Mouse (Mus musculus) urinary bladder, postnatal 14 days (tissue): ENCODE data around the gene Fbxl4.

Source experiments
- DNase-seq: peaks from one replicate; pipeline ENCODE4 v3.0.0; 2021; ENCODE audit warnings: low spot score

Fbxl4 gene

DNA sequence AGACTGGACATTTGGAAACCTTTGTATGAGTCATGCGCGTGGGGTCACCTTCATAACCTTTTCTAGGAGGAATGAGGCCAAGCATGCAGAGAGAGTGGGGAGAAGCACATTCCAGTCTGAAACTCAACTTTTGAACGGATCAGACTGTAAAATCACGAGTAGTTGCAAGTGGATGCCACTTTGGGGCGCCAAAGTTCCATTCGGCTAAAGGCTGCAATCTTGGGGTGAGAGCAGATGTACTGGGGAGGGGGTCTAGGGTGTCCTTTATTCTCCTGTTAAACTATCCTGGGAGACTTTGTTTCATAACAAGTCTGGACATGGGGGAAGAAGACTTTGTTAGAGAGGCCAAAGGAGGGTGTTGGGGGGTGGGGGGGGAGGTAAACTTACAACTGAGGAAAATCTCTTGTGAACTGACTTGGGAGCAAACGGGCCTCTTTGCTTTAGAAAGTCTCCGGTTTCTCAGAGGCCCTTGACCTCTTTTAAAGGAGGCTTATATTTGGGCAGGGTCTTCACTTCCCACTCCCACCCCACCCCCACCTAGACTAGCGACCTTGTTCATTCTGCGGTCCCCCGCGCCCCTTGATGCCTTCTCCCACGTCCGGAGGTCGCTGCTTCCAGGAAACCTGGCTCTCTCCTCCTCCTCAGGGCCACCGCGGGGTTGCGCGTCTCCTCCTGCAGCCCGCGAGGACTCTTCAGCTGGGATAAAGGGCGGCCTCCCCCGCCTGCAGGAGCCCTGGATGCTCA, 119.8 kb downstream of the Fbxl4 start:
- no peak for DNase-seq

DNA sequence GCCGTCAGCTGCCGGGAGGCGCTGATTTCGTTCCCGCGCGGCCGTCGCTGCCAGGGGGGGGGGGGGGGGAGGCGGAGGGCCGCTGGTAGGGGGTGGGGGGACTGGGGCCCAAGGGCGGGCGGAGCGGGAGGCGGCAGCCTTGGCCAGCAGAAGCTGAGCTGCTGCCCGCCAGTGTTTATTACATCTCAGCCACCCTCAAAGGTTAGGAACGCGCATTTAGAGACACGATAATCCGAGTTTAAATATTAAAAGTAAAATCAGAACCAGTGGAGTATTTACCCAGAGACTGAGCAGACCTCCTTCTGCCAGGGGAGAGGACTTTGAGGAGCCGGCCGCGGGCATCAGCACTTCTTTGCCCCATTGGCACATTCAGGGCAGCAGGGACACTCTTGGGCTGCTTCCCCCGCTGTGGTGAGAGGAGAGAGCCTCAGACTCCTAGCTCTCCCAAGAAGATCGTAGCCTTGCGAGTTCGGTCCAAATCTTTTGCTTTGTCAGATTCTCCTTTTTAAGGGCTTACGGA, 120.4 kb downstream of the Fbxl4 start:
- DNase-seq: no peak

DNA sequence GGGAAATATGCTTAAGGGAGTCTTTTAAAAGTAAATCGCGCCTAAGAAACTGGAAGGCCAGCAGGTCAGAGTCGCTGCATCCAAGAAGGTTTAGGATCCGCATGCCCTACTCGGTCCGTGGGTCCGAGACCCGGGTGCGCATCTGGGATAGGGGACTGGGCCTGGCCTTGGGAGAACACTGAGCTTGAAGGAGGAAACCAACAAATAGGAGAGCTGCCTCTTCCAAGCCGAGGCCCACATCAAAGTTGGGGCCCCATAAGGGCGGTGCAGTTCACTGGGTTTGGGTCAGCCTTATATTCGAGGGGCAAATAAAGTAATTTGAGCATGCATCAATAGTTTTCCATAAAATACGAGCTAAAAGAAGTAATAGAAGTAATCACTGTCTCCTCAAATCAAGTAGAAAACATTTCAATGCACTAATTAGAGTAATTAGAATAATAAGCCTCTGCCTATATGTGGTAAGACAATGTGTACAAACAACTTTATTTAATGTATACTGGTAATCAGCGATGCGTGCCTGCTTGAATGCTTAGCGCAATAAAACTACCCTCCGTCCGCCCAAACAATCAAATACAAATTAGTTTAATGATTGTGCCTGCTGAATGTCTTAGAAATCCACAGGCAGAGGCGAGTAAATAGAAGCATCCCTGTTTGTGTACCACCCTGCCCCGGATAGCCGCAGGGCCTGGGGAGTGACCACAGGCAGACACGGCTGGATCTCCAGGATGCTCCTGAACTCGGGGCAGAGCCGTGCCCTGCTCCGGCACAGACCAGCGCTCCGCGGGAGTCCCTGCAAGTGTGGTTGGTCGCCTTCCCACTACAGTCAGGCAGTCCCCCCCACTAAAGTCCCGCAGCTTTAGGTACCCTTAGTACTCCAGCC, 121.4 kb downstream of the Fbxl4 start:
- no peak for DNase-seq

DNA sequence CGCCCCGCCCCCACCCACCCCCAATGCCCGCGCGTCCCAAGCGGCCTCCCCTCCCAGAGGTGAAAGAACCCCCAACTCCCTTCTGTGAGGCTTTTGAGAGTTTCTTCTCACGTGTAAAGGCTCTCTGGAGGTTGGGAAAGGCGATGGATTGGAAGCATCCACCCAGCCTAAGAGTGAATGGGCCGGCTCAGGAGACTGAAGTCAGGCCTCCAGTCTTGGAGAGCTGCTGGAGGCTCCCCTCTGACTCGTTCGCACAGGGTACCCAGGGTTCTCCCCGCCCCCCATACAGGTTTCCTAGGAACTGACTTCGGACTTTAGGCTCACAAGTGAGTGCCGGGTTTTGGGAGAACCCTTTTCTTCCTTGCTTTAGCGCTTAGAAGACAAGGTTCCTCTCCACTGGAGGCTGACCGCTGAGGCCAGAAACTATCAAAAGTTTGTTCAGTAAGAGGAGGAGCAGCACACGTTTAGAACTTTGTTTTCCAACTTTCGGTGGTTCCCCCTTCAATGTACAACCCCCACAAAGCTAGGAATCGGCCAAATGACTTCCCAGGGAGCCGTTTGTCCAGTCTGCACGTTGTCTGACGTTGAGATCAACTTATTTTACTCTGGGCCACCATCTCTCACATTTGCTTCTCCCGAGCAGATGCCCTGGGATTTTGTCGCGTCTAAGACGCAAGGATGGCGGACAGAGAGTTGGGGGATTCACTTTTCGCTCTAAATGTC, 122.2 kb downstream of the Fbxl4 start:
- DNase-seq: no peak

DNA sequence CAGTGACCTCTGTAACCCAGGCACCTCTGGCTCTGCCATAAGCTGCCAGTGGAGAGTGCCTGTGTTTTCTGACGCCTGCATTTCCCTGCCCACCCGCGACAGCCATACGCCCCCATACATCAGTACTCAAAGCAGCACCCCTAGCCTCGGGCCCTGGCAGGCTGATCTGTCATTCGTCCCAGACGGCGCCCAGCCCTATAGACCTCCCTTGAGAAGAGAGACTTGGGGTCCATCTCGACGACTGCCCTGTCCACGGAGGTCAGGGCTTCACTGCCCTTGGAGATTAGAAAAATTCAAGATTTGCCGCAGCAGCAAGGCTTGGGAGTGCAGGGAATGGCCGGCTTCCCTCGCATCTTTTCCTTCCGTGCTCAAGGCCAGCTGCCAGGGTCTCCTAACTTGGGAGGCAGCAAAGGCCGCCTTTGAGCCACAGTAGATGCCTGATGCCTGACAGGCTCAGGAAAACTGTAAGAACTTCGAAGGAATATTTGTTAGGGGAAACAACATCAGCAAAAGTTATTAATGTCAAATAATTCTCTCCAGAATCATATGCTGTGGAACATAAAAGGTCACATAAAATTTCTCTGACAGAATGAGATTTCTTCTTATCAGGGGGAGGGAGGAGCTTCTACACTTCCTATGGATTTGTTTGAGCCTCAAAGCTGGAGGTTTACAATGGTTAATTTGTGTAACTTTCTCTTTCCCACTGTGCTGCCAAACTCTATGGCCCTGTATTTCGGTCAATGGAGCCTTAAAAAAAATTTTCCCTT, 122.9 kb downstream of the Fbxl4 start:
- no peak for DNase-seq

DNA sequence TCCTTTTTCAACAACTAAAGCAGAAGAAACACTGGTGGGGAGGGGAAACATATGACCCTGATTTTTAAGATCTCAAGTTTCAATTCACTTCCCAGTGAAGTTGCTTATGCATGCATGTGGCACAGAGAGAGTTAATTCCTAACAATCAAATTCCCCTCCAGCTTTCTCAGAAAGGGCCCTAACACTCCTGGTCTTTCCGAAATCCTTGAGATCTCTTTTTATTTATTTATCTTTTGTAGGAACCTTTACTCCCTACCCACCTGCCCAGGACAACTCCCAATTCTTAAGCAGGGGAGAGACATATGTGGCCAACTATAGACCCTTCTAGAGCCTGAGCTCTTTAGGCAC, 123.5 kb downstream of the Fbxl4 start:
- DNase-seq: no peak

DNA sequence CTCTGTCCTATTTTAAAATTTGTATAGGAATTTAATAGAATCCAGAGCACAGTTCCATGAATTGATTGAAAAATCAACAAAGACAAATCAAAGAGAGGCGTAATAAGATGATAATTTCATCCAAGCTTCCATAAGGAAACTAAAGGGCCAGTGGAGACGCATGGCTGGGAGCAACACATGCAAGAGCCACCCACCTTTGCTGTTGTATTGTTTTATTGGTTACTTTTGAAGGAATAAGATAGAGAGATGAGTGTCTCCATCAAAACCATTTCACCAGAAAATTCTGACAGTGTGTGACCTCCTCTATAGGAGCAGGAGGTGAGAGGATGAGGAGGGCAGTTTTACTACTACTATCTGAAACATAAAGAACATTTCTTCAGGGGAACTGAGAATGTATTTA, 124.8 kb downstream of the Fbxl4 start:
- DNase-seq: no peak

DNA sequence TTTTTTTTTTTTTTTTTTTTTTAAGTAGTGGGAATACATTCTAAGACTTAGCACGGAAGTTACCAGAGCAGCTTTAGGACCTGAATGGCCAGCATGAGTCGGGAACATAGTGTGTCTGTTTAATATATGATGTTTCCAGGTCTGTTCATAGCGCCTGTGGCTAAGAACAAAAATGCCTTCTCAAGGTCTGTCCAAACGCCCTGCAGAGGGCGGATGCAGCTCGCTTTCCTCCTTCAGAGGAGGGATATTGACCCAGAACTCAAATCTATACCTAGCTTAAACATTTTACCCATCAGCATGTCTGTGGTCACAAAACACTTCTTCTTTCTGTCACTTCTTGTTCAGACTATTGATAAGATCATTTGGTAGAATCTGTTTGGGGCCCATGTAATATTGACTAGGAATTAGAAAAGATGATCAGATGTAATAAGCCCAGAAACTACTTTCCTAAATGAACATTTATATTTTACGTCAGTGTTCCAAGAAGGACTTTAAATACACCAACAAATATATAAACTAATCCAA, 125.5 kb downstream of the Fbxl4 start:
- DNase-seq: no peak

DNA sequence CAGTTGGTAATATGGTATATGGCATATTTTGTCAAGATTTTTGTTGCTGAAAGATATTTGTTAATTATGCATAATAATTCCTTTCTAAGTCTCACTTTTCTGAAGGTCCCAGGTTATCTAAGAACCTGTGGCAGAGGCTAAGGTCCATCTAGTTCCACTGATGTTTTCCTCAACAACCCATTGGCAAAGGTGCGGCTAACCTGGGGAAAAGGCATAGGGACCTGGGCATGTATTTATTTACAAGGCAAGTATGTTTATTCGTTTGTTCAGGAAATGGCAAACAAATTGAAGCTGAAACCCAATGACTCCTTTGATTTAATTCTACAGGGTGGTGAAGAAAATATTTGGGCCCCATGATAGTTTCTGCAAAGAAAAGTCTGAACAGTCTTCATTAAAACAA, 126.2 kb downstream of the Fbxl4 start:
- no peak for DNase-seq
